Mouse (Mus musculus): Measurements from ENCODE around the gene Hyal5.

Hyal5 gene

GRCm38 (mm10) chr6:24857697-24858096, at the start of gene Hyal5:
Gene Hyal5, plus strand, starts transcription at chr6:24857997.
- no peak for DNase-seq

DNA sequence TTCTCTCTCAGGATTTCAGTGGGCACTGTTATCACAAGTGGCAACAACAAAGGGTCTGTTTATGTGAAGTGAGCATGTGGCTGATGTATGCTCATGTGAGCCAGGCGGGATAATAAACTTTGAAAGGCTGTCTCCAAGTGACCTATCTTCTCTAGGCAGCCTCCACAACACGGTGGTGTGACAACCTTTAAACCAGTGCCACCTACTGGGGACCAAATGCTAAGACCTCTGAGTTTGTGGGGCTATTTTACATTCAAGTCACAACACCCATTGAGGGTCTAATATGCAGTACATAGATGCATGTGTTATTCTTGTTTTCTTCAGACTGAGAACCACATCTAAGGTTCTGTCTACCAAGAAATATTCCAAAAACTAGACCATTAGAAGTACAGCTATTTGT, 35.7 kb upstream of the Hyal5 start:
- no peak for DNase-seq

- no peak for DNase-seq
Measured at GRCm38 (mm10) chr6:24860320-24860719, 2.5 kb downstream of the Hyal5 start.

GRCm38 (mm10) chr6:24863649-24864048, 5.9 kb downstream of the Hyal5 start:
- no peak for DNase-seq

- peak; percentile 1 for DNase-seq
Measured at GRCm38 (mm10) chr6:24894146-24894873, 36.5 kb downstream of the Hyal5 start.

GRCm38 (mm10) chr6:24894874-24895183, 37.0 kb downstream of the Hyal5 start:
- DNase-seq = no peak

- DNase-seq = no peak
Measured at GRCm38 (mm10) chr6:24905101-24905500, 47.3 kb downstream of the Hyal5 start.

- DNase-seq = no peak
Measured at GRCm38 (mm10) chr6:24907824-24908223, 50.0 kb downstream of the Hyal5 start.

GRCm38 (mm10) chr6:24910016-24910727, 52.4 kb downstream of the Hyal5 start:
- DNase-seq = no peak

- DNase-seq = no peak
Measured at GRCm38 (mm10) chr6:24910728-24911105, 52.9 kb downstream of the Hyal5 start.

DNA sequence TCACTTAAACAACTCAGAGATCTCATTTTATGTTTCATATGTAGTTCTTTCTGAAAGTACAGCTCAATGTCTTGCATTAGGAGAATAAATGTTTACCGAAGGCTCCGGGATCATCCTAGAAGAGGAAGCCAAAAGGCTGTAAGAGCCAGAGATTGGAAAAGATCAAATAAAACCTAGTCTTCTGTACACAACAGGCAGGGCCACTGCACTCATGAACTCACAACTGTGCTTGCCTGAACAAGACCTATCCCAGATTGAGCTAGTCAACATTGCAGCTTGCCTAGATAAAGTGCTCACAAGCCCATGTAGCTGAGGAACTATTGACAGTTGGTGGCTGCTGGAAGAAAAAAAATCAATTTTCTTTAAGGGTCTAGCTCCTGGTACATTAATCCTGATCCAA, 55.8 kb downstream of the Hyal5 start:
- no peak for DNase-seq

- no peak for DNase-seq
Measured at GRCm38 (mm10) chr6:24925076-24925785, 67.4 kb downstream of the Hyal5 start.
